Mouse (Mus musculus) bone marrow, adult 2 months (tissue): ENCODE results near the gene Gm8362.
"Not testable (repeated sequence)": the region's sequence is repeated elsewhere in the genome, so short reads cannot be mapped to it uniquely, and the experiment has no call there.

Experiments used
- CTCF ChIP-seq: fragments of 200-500 bp; IDR thresholded peaks from 2 replicates; pipeline ENCODE4 v1.5.1; 2011; ENCODE audit warnings: low read length, control low read depth; ENCODE audit not compliant: control insufficient read depth, insufficient read depth
- POLR2A ChIP-seq: fragments of 200-500 bp; IDR thresholded peaks from 2 replicates; pipeline ENCODE4 v1.6.1; 2011; ENCODE audit warnings: low read depth, mild to moderate bottlenecking, control low read depth, low read length, borderline replicate concordance; ENCODE audit not compliant: control insufficient read depth

- not testable (repeated sequence) for TF ChIP-seq POLR2A, CTCF
These were observed 54.1 kb downstream of the Gm8362 start, which contains the start of gene Gm8050 for GRCm38 (mm10) chr14:6720151-6720550.
